Mouse (Mus musculus) testis, adult 2 months (tissue): Measurements from ENCODE around the gene Rapgef5.
A peak's percentile ranks its signal among the peaks of the same experiment; 100 is the strongest.

Source experiments
- CTCF ChIP-seq: fragments of 200-500 bp; IDR thresholded peaks from 2 replicates; pipeline ENCODE4 v1.5.1; 2012; ENCODE audit warnings: low read depth, mild to moderate bottlenecking, inconsistent platforms, low read length, moderate library complexity; ENCODE audit not compliant: control insufficient read depth, insufficient read depth, insufficient replicate concordance
- POLR2A ChIP-seq: fragments of 200-500 bp; IDR thresholded peaks from 2 replicates; pipeline ENCODE4 v1.6.1; 2012; ENCODE audit warnings: low read depth, mild to moderate bottlenecking, inconsistent platforms, low read length, moderate library complexity; ENCODE audit not compliant: control insufficient read depth

GRCm38 (mm10) chr12:117586124-117586523, 69.8 kb downstream of the Rapgef5 start:
- no peak for TF ChIP-seq POLR2A
- peak; percentile 63; the same call in 1 of the 2 replicates for TF ChIP-seq CTCF
